Mouse (Mus musculus) brown adipose tissue, adult 24 weeks (tissue): ENCODE results near the gene Sppl3. TPM values are rescaled to one million over a fixed set of nuclear protein-coding genes. Genes with fewer than 3 reads are reported as not detected.
A peak's percentile ranks its signal among the peaks of the same experiment; 100 is the strongest.

Source experiments
- H3K27ac ChIP-seq: fragments of 200-500 bp; replicated peaks from 2 replicates; pipeline ENCODE4 v1.5.1; 2012; ENCODE audit warnings: low read depth, mild to moderate bottlenecking, low read length
- H3K4me1 ChIP-seq: fragments of 200-500 bp; 2 replicates; pipeline ENCODE4 v1.6.1; 2012; ENCODE audit warnings: low read length, mixed read lengths; ENCODE audit not compliant: control insufficient read depth, insufficient read depth, insufficient read length
- H3K4me3 ChIP-seq: fragments of 200-500 bp; 2 replicates; pipeline ENCODE4 v1.5.1; 2012; ENCODE audit warnings: low read depth, mild to moderate bottlenecking, low read length, moderate library complexity; ENCODE audit not compliant: insufficient read depth
- polyA plus RNA-seq: library from polyadenylated mRNA; stranded (reverse); fragments of >200 nt; gene quantifications from 2 replicates; pipeline ENCODE4 v1.2.4, GENCODE M21; 2012; ENCODE audit not compliant: missing spikeins, insufficient read depth, insufficient read length

Sppl3 gene
- polyA plus RNA-seq, 1 experiment, result 15.8 TPM

DNA sequence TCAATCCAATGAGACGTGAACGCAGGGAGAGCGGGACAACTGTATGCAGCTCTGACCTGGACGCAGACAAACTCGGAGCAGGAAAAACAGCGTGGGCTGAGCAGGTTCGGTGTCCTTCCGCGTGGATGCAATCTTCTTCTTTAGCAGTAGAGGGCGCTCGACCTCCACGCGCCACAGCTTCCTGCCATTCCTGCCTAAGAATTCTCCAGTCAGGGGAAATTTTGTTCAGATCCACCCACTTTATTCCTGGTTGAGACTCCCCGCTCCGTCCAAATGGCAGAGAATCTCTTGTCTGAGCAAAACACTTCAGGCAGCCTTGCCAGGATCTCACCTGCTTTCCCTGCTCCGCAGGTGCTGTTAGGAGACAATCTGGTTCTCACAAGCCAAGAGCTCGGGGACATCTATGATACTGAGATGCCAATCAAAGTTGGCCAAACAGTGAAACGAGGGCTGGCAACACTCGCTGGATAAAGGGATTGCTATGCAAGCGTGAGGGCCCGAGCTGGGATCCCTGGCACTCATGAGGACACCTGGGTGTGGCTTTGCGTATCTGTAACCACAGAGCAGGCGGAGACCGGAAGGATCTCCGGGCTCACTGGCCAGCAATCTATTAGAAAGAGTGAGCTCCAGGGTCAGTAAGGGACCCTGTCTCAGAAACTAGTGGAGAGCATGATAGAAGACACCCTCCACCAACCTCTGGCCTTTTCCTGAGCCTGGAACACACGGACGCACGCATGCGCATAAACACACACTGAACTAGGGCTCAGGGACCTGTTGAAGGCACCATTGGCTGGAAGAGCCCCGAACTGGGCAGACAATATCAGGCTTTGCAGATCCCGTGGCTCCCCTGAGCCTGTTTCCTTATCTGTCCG, 31.5 kb upstream of the Sppl3 start:
- no peaks in the 10 kb centered on the region for H3K4me1 ChIP-seq
- H3K4me3 ChIP-seq, result peak overlapping the region; percentile 51
- no peak overlapping the region for H3K27ac ChIP-seq

DNA sequence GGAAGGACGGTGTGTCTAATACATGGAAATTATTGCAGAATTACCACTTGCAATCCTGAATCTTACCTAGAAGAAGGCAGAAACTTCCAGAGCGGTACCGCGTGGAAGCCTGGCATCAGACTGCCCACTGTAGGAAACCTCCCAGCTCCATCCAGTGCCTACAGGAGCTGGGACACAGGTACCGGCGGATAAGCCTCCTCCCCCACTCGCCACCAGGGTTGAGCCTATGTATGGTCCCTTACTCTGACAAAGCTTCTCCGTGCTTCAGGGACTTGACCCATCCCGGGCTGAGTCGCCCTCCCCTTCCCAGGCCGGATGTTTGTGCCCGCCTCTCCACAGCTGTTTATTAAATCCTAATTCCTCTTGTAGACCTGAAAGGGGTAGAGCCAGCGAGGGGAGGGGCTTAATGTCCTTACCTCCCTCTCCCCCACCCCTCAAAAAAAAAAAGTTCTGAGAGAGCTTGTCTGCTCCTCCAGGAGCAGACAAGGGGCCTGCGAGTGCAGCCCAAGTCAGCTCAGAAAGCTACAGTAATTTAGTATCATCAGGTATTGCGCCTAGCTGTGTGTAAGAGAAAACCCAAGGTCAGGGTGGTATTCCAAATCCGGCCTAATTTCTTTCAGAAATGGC, 30.7 kb upstream of the Sppl3 start:
- H3K27ac ChIP-seq, result no peak overlapping the region
- H3K4me3 ChIP-seq, result peak overlapping the region; percentile 51
- no peaks in the 10 kb centered on the region for H3K4me1 ChIP-seq

DNA sequence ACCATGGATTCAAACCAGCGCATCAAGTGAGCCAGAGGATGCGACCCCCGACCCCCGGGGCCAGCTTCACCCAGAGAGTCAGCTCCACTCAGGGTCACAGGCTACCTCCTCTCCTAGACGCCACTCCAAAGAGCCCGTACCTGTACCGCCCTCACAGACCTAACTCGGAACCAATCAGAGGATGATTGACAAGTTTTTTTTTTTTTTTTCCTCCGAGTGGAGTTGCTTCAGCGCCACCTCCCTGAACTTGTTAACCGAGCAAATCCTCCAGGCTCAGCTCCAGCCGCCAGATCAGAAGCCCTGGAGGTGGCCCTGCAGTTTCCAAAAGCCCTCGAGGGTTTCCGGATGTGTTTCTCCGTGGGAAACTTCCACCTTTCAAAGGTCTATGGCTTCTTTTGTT, 28.9 kb upstream of the Sppl3 start:
- Histone ChIP-seq H3K4me1 (no peaks in the 10 kb centered on the region), H3K4me3 (no peak overlapping the region), H3K27ac (no peak overlapping the region)

DNA sequence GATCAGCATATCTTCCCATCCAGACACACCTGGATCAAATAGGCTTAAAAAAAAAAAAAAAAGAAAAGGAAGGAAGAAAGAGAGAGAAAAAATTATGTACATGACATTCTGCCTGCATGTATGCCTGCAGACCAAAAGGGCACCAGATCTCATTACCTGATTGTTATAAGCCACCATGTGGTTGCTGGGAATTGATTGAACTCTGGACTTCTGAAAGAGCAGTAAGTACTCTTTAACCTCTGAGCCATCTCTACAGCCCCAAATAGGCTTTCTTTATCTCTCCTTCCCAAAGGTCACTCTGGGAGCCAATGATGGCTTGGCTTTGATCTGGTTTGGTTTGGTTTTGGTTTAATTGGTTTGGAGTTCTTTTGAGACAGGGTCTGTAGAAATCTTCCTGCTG, 25.9 kb upstream of the Sppl3 start:
- Histone ChIP-seq H3K4me3 (no peak overlapping the region), H3K4me1 (no peaks in the 10 kb centered on the region), H3K27ac (no peak overlapping the region)

DNA sequence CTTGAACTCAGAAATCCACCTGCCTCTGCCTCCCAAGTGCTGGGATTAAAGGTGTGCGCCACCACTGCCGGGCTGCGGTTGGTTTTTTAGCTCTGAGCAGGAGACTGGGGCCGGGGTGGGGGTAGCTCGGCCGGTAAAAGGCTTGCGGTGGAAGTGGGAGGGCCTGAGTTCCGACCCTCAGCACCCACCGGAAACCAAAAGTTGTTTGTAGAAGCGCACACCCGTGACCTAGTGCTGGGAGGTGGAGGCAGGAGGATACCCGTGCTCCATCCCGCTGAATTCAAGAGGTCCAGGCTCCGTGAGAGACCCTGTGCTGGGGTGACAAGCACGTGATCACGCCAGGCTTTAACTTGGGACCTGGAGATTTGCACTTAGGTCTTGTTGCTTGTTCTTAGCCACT, 14.5 kb upstream of the Sppl3 start:
- H3K4me3 ChIP-seq, result no peak overlapping the region
- H3K27ac ChIP-seq, result no peak overlapping the region
- no peaks in the 10 kb centered on the region for H3K4me1 ChIP-seq

DNA sequence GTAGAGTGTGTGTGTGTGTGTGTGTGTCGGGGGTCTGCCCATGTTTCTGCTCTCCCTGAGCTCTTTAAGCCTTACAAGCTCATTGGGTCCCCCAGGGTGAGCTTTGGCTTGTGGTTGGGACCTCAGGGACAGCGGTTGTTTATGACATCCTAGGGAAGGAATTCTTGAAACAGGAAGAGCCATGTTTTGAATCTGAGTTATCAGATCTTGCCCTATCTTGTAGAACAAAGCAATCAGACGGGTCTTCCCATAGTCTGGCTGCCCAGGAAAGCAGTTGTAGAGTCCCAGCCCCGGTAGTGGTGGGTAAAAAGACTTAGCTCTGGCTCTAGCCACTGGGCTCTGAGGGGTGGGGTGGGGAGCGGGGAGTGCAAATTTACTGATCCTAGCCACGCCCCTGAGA, 13.6 kb upstream of the Sppl3 start:
- H3K4me1 ChIP-seq, result no peaks in the 10 kb centered on the region

DNA sequence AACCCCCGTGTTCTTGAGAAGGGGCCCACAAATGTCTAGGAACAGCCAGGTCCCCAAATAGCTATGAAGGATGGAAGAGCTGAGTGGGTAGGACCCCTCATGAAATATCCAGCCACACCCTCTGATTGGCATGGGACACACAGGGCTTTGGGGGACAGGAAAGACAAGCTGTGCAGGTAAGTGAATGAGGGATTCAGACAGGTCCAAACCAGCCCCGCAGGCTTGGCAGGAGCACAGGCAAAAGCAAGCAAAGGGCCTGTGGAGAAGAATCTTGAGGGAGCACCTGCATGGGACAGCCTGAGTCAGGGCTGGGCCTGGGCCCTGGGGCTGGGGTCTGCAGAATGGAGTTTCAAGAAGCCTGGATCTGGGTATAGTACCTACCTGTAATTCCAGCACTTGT, 10.4 kb upstream of the Sppl3 start:
- Histone ChIP-seq H3K4me1 (no peaks in the 10 kb centered on the region; the same call in 1 of the 2 replicates), H3K4me3 (no peak overlapping the region), H3K27ac (no peak overlapping the region)

More for the DNA sequence above, 13.6 kb upstream of the Sppl3 start:
- Histone ChIP-seq H3K4me3 (no peak overlapping the region), H3K27ac (no peak overlapping the region)

DNA sequence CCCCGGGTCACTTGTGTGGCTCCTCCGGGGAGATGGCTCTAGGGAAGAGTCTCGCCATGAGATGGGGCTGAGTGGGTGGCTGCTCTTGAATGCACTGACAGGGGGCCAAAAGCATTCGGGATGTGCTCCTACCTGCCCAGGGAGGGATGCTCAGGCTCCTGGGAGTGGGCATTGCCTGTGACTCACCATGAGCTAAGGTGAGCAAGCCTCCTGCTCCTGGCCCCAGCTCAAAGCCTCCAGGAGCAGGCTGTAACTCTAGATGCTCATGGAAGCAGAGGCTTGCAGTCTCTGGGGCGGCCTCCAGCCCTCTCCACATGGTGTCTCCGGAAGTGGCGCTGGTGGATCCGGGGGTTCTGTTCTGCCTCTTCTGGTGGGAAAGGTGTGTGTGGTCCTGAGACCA, 9.5 kb upstream of the Sppl3 start:
- Histone ChIP-seq H3K4me1 (no peaks in the 10 kb centered on the region; the same call in 1 of the 2 replicates), H3K27ac (no peak overlapping the region), H3K4me3 (no peak overlapping the region)

DNA sequence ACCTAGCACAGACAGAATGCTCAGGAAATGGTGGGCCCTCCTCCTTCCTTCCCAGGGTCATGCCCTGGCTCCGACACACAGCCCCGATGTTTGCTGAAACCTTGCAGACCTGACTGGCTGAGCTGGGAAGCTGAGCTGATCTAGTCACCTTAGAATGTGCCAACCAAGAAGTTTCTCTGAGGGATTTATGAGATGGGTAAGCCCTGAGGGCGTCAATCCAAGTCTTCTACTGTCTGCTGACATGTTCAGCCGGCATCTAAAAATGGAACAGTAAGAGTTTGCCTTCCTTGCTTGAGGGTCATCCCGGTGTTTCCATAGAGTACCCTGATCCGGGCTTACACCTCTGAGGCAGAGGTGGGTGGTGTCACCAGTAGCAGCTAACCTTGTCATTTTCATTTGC, 8.2 kb upstream of the Sppl3 start:
- Histone ChIP-seq H3K4me3 (no peak overlapping the region), H3K4me1 (no peaks in the 10 kb centered on the region; the same call in 1 of the 2 replicates), H3K27ac (no peak overlapping the region)

DNA sequence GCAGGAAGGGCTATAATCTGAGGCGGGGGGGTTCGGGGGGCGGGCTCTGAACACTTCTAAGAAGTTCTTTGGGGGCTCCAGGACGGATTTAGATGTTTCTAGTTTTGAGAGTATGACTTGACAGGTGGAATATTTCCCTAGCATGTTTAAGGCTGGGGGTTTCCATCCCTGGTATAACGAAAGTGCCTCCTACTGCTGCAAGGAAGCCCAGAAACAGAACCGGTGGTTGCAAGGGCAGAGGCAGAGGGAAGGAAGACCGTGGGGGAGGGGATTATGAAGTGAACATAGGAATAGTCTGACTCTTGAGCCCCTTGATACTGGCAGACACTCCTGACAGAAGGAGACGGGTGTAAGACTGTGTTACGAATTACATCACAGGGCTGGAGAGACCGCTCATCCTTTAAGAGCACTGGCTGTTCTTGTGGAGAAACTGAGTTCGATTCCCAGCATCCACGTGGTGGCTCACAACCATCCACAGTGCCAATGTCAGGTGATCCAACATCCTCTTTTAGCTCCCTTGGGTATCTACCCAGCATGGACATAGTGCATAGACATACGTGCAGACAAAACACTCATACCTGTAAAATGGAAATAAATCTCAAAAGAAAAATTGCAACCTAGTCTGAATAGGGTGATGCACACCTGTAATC, 7.6 kb upstream of the Sppl3 start:
- no peak overlapping the region for H3K27ac ChIP-seq
- no peaks in the 10 kb centered on the region; the same call in 1 of the 2 replicates for H3K4me1 ChIP-seq
- no peak overlapping the region for H3K4me3 ChIP-seq

DNA sequence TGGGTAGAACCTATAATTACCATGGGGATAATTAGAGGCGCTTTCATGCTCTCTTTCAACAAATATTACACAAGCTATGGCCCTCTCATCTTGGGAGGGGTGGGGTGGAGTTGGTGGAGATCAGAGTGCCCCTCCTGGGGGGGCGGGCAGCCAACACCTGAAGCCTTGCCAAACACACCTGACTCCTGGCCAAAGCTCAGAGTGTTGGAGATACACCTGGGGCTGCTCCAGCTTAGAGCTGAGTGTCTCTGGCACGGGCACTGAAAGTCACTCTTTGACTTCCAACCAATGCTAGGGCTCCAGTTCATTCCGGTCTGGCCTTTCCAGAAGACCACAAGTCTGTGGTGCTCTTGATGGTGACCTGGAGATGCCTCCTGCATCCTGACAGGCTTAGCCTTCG, 3.2 kb upstream of the Sppl3 start:
- H3K4me3 ChIP-seq, result no peak overlapping the region
- no peak overlapping the region for H3K27ac ChIP-seq
- H3K4me1 ChIP-seq, result peaks cover 4% of the 10 kb centered on the region; the same call in 1 of the 2 replicates

DNA sequence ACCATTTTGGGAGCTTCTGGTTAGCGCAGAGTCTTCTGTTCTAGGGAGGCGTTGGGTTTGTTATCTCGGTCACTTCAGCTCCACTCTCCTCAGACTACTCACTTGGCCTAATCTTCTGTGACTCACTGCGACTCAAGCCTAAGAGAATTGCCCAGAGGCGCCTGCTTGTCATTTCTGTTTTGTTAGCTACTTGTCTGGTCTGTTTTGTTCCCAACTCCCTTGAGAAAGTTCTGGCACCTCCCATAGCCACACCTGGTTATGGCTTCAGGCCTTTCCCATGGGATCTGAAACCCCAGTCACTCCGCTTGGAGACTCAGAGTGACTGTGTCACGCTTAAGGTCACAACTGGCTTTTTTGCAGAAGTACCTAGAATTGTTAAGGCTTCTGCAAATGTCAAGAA, 2.6 kb upstream of the Sppl3 start:
- peaks cover 9% of the 10 kb centered on the region for H3K4me1 ChIP-seq
- H3K4me3 ChIP-seq, result no peak overlapping the region
- no peak overlapping the region for H3K27ac ChIP-seq

DNA sequence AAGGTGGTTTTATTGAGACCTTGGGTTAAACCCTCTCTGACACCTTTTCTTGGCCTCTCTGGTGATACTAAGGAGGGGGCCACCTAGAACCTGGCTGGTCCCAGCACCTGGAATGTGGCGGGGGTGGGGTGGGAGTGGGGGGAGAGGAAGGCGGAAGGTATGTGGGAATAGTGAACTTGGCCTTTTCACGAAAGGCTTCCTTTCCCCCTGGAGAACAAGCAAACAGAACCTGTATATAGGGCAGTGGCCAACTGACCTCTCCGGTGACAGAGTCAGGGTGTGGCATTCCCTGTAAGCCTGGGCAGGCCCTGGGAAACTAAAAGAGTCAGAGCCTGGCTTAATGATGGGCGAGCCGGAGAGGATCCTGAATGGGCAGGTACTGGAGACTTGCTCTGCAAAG, 1.8 kb upstream of the Sppl3 start:
- Histone ChIP-seq H3K27ac (no peak overlapping the region), H3K4me3 (no peak overlapping the region), H3K4me1 (peaks cover 11% of the 10 kb centered on the region)

DNA sequence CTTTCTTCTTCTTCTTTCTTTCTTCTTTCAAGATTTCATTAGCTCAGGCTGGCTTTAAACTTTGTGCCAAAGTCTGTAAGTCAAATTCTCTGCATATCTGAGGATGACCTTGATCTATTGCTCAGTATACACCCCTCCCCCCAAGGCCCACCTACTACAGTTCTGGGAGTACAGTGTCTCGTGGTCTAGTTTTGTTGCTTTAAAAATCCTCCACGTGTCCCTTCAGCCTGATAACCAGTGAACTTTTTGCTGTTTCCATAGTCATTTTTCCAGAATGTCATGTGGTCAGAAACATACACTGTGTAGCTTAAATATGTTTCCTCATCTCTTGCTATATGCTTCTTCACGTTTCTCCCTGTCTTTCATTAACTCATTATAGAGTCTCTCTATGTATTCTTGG, 976 bp upstream of the Sppl3 start:
- H3K27ac ChIP-seq, result no peak overlapping the region
- 0 out of 2 replicates have a peak overlapping the region, but pooled peaks have one; percentile 89 for H3K4me3 ChIP-seq
- peaks cover 14% of the 10 kb centered on the region for H3K4me1 ChIP-seq

DNA sequence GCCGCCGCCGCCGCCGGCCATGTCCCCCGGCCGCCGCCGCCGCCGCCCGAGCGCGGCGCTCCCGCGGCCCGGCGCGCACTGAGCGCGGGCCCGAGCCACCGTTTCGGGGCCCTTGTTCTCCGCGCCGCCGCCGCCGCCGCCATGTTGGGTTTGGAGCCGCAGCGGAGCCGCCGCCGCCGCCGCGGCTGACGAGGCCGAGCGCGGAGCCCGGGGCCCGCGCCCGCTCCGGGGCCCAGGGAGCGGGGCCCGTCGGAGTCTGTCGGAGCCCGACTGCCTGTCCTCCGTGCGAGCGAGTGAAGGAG, 231 bp downstream of the Sppl3 start:
- Histone ChIP-seq H3K4me3 (peak overlapping the region; percentile 89), H3K4me1 (peaks cover 17% of the 10 kb centered on the region), H3K27ac (peak overlapping the region; percentile 9)
